Comparison of ENCODE assay signal across 23 mouse cellular contexts in the genomic region with DNA sequence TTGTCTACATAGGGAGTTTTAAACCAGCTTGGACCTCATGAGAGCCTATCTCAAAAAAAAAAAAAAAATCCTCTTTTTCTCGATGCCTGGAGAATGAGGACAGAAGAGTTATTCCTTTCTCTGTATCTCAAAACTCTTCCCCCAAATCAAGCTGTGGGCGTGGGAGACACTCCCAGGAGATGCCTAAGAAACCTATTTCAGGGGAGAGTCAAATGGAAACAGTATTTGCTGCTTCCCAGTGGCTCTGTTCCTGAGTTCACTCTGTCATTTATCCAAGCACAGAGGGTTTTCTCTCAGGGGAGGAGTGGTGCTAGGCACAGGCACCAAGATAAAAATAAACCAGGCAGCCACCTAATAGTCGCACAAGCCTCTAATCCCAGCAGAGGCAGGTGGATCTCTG. TPM values are rescaled to one million over a fixed set of nuclear protein-coding genes. Genes with fewer than 3 reads are reported as not detected.
DNase-seq lines count a peak whose midpoint lies in the region; ATAC-seq and TF ChIP-seq lines count a peak whose summit lies in the region.
"Had no signal": no experiment of that assay in that cellular context is flagged by ENCODE, and none has a peak within 500 bp of the region (broad histone marks: within the 10 kb centered on the region; RNA-seq: fewer than 3 reads in every experiment).

No protein-coding gene starts in this region.

- WGBS in hindbrain, embryonic 12.5 days: 82% methylated on average over 3 of the region's 3 CpGs

- H3K9ac ChIP-seq in hindbrain, embryonic 12.5 days: no peak overlapping the region
- H3K9ac ChIP-seq: forebrain, embryonic 13.5 days; heart, embryonic 12.5 days; heart, embryonic 15.5 days; hindbrain, embryonic 14.5 days had no signal

- H3K4me1 ChIP-seq in hindbrain, embryonic 12.5 days: peaks cover 12% of the 10 kb centered on the region

- H3K4me2 ChIP-seq in hindbrain, embryonic 12.5 days (replicated peaks): no peak overlapping the region
- H3K4me2 ChIP-seq: forebrain, embryonic 13.5 days; heart, embryonic 12.5 days; heart, embryonic 15.5 days; hindbrain, embryonic 14.5 days had no signal

- no peak for ATAC-seq in hindbrain, embryonic 12.5 days (ENCODE audit: low FRiP score)
- ATAC-seq: CD4-positive, CD25-positive, alpha-beta regulatory T cell, adult 4 months; forebrain, embryonic 13.5 days; forebrain, embryonic 16.5 days; intestine, postnatal 0 days had no signal

- H3K27me3 ChIP-seq in hindbrain, embryonic 12.5 days: no peaks in the 10 kb centered on the region; the same call in 1 of the 2 replicates
- H3K27me3 ChIP-seq: heart, embryonic 12.5 days; heart, embryonic 15.5 days had no signal

- peaks cover 7% of the 10 kb centered on the region for H3K9me3 ChIP-seq in hindbrain, embryonic 12.5 days (replicated peaks)
- H3K9me3 ChIP-seq: heart, embryonic 12.5 days; heart, embryonic 15.5 days had no signal

- no peaks in the 10 kb centered on the region for H3K36me3 ChIP-seq in hindbrain, embryonic 12.5 days
- H3K36me3 ChIP-seq: forebrain, embryonic 10.5 days; heart, embryonic 12.5 days; heart, embryonic 15.5 days; hindbrain, embryonic 10.5 days had no signal

- TF ChIP-seq CTCF in gastrocnemius, adult 2 months (IDR thresholded peaks at IDR 0.05): no peak

- no peak overlapping the region for H3K4me3 ChIP-seq in gastrocnemius, adult 2 months
- H3K4me3 ChIP-seq in hindbrain, embryonic 12.5 days: no peak overlapping the region
- H3K4me3 ChIP-seq: forebrain, embryonic 10.5 days; forebrain, embryonic 13.5 days; heart, embryonic 12.5 days; heart, embryonic 15.5 days; hindbrain, embryonic 10.5 days had no signal

- no peak for DNase-seq in gastrocnemius, adult 2 months
- no peak for DNase-seq in gastrocnemius, postnatal 36 days
- DNase-seq in right cerebral cortex, adult 18-20 months: peak; percentile 17
- DNase-seq in right cerebral cortex, postnatal 36 days (ENCODE audit: low spot score in 2 of 2): no peak
- peak; percentile 32 for DNase-seq in skeletal muscle tissue, adult 2 months (ENCODE audit: low read depth, low spot score)
- DNase-seq: adrenal gland, adult 2 months; adrenal gland, postnatal 25 days; cerebellum, adult 18-20 months; cerebellum, adult 9-10 months; cerebellum, postnatal 14 days; heart, adult 18-20 months; heart, postnatal 10 days; heart, postnatal 36 days had no signal

- peak overlapping the region; percentile 88 for H3K27ac ChIP-seq in gastrocnemius, adult 2 months
- H3K27ac ChIP-seq in hindbrain, embryonic 12.5 days: no peak overlapping the region
- H3K27ac ChIP-seq: forebrain, embryonic 10.5 days; forebrain, embryonic 13.5 days; heart, embryonic 15.5 days; hindbrain, embryonic 10.5 days; hindbrain, embryonic 14.5 days had no signal

- intact Hi-C loops in gastrocnemius, adult 2 months (cut with DNase I): no loop called here
- intact Hi-C loops in gastrocnemius, postnatal 36 days (cut with DNase I): no loop called here

RNA-seq across cellular contexts. Expression of a gene that starts 5.3 kb away (rescaled TPM):
- total RNA-seq in gastrocnemius, adult 2 months (2021): 10 to 100 TPM; 22.5 to 26.3 TPM
- total RNA-seq in gastrocnemius, postnatal 36 days (2021): 10 to 100 TPM; 15.9 to 20.0 TPM
- polyA plus RNA-seq in hindbrain, embryonic 12.5 days (2016; fragmentation: Nextera tagmentation; extraction: Ambion mirVana): 18.0 and 21.6 TPM in 2 replicates

RNA-seq across cellular contexts. Expression of a gene that starts 27.5 kb away (rescaled TPM):
- total RNA-seq in gastrocnemius, adult 2 months (2021): 10 to 100 TPM; 18.0 to 24.5 TPM
- total RNA-seq in gastrocnemius, postnatal 36 days (2021): 10 to 100 TPM; 20.3 to 20.7 TPM
- 28.2 and 29.9 TPM in 2 replicates for polyA plus RNA-seq in hindbrain, embryonic 12.5 days (2016; fragmentation: Nextera tagmentation; extraction: Ambion mirVana)

Comparison
In these comparisons a context has a peak if more than half of its experiments do, and no peak if none do; other contexts are left out.
1. DNase-seq: peak in right cerebral cortex, adult 18-20 months (single experiment) and skeletal muscle tissue, adult 2 months (single experiment); none in gastrocnemius, adult 2 months (single experiment), gastrocnemius, postnatal 36 days (0 of 2) and right cerebral cortex, postnatal 36 days (0 of 2).